Mouse (Mus musculus): ENCODE measurements around the gene Gm3336. TPM values are rescaled to one million over a fixed set of nuclear protein-coding genes. Genes with fewer than 3 reads are reported as not detected.

Gm3336 gene
- polyA plus RNA-seq, 1 experiment from 2014 or later, result 0.88 TPM

- no peak for ATAC-seq (replicated peaks; ENCODE audit: low FRiP score, low TSS enrichment, low read depth)
- peak overlapping the region; percentile 67 for H3K9ac ChIP-seq (ENCODE audit: low read length)
- H3K4me1 ChIP-seq (replicated peaks; ENCODE audit: control insufficient read depth, insufficient read depth, low read length), result peaks cover 41% of the 10 kb centered on the region
- WGBS, result 63% methylated on average over 12 of the region's 12 CpGs
- peak overlapping the region; percentile 92 for H3K27ac ChIP-seq (ENCODE audit: low read depth)
- H3K9me3 ChIP-seq (ENCODE audit: control insufficient read depth, low read length), result no peaks in the 10 kb centered on the region
- peak overlapping the region; percentile 98 for H3K4me3 ChIP-seq (ENCODE audit: low read depth, low read length)
- no peaks in the 10 kb centered on the region for H3K27me3 ChIP-seq (replicated peaks; ENCODE audit: control insufficient read depth, insufficient read depth, low read length)
- peaks cover under 1% of the 10 kb centered on the region; the same call in 1 of the 2 replicates for H3K36me3 ChIP-seq (ENCODE audit: control insufficient read depth, insufficient read depth, low read length)
- H3K4me2 ChIP-seq (ENCODE audit: low read length), result peak overlapping the region; percentile 53
- DNase-seq (ENCODE audit: low spot score), result peak; percentile 59
Observed at GRCm38 (mm10) chr8:70697366-70698250, 20.7 kb upstream of the Gm3336 start.

GRCm38 (mm10) chr8:70698310-70699109 is 19.8 kb upstream of the Gm3336 start, which contains the start of gene Jund:
Gene Jund (plus strand): TSS chr8:70698949.
- under 1% methylated on average over 67 of the region's 69 CpGs for WGBS
- Histone ChIP-seq H3K4me2 (ENCODE audit: low read length) (peak within 1 kb of the TSS; percentile 63), H3K9me3 (ENCODE audit: control insufficient read depth, low read length) (no peaks in the 10 kb centered on the region), H3K27me3 (replicated peaks; ENCODE audit: control insufficient read depth, insufficient read depth, low read length) (no peaks in the 10 kb centered on the region), H3K36me3 (ENCODE audit: control insufficient read depth, insufficient read depth, low read length) (peaks cover 9% of the 10 kb centered on the region; the same call in 1 of the 2 replicates), H3K9ac (ENCODE audit: low read length) (peak within 1 kb of the TSS; percentile 100), H3K27ac (ENCODE audit: low read depth) (peak within 1 kb of the TSS; percentile 99), H3K4me1 (replicated peaks; ENCODE audit: control insufficient read depth, insufficient read depth, low read length) (peaks cover 41% of the 10 kb centered on the region), H3K4me3 (ENCODE audit: low read depth, low read length) (peak within 1 kb of the TSS; percentile 98)
- ATAC-seq (replicated peaks; ENCODE audit: low FRiP score, low TSS enrichment, low read depth) (peak; percentile 90), DNase-seq (ENCODE audit: low spot score) (peak; percentile 100)

- WGBS, result under 1% methylated on average over 89 of the region's 89 CpGs
- H3K4me2 ChIP-seq (ENCODE audit: low read length), result peak overlapping the region; percentile 63
- H3K36me3 ChIP-seq (ENCODE audit: control insufficient read depth, insufficient read depth, low read length), result peaks cover 13% of the 10 kb centered on the region; the same call in 1 of the 2 replicates
- H3K27me3 ChIP-seq (replicated peaks; ENCODE audit: control insufficient read depth, insufficient read depth, low read length), result no peaks in the 10 kb centered on the region
- ATAC-seq (replicated peaks; ENCODE audit: low FRiP score, low TSS enrichment, low read depth), result no peak; the same call in 1 of the 2 replicates
- peak overlapping the region; percentile 99 for H3K27ac ChIP-seq (ENCODE audit: low read depth)
- peak overlapping the region; percentile 98 for H3K4me3 ChIP-seq (ENCODE audit: low read depth, low read length)
- no peak for DNase-seq (ENCODE audit: low spot score)
- H3K9ac ChIP-seq (ENCODE audit: low read length), result peak overlapping the region; percentile 100
- no peaks in the 10 kb centered on the region for H3K9me3 ChIP-seq (ENCODE audit: control insufficient read depth, low read length)
- H3K4me1 ChIP-seq (replicated peaks; ENCODE audit: control insufficient read depth, insufficient read depth, low read length), result peaks cover 41% of the 10 kb centered on the region
Observed at GRCm38 (mm10) chr8:70699116-70699833, 19.1 kb upstream of the Gm3336 start.

GRCm38 (mm10) chr8:70699834-70700554 is 18.3 kb upstream of the Gm3336 start:
- Histone ChIP-seq H3K4me2 (ENCODE audit: low read length) (peak overlapping the region; percentile 63), H3K4me1 (replicated peaks; ENCODE audit: control insufficient read depth, insufficient read depth, low read length) (peaks cover 39% of the 10 kb centered on the region), H3K9ac (ENCODE audit: low read length) (peak overlapping the region; percentile 100), H3K9me3 (ENCODE audit: control insufficient read depth, low read length) (no peaks in the 10 kb centered on the region), H3K4me3 (ENCODE audit: low read depth, low read length) (peak overlapping the region; percentile 98), H3K36me3 (ENCODE audit: control insufficient read depth, insufficient read depth, low read length) (peaks cover 13% of the 10 kb centered on the region; the same call in 1 of the 2 replicates), H3K27me3 (replicated peaks; ENCODE audit: control insufficient read depth, insufficient read depth, low read length) (no peaks in the 10 kb centered on the region), H3K27ac (ENCODE audit: low read depth) (peak overlapping the region; percentile 99)
- DNase-seq (ENCODE audit: low spot score) (peak; percentile 88), ATAC-seq (replicated peaks; ENCODE audit: low FRiP score, low TSS enrichment, low read depth) (no peak)
- WGBS, result under 1% methylated on average over 58 of the region's 59 CpGs

GRCm38 (mm10) chr8:70700555-70700922 is 17.8 kb upstream of the Gm3336 start:
- H3K4me2 ChIP-seq (ENCODE audit: low read length), result peak overlapping the region; percentile 63
- ATAC-seq (replicated peaks; ENCODE audit: low FRiP score, low TSS enrichment, low read depth) (no peak), DNase-seq (ENCODE audit: low spot score) (peak; percentile 97)
- peak overlapping the region; percentile 99 for H3K27ac ChIP-seq (ENCODE audit: low read depth)
- no peaks in the 10 kb centered on the region for H3K27me3 ChIP-seq (replicated peaks; ENCODE audit: control insufficient read depth, insufficient read depth, low read length)
- WGBS, result 0% methylated on average over 20 of the region's 20 CpGs
- peaks cover 13% of the 10 kb centered on the region; the same call in 1 of the 2 replicates for H3K36me3 ChIP-seq (ENCODE audit: control insufficient read depth, insufficient read depth, low read length)
- peak overlapping the region; percentile 98 for H3K4me3 ChIP-seq (ENCODE audit: low read depth, low read length)
- peak overlapping the region; percentile 100 for H3K9ac ChIP-seq (ENCODE audit: low read length)
- peaks cover 34% of the 10 kb centered on the region for H3K4me1 ChIP-seq (replicated peaks; ENCODE audit: control insufficient read depth, insufficient read depth, low read length)
- H3K9me3 ChIP-seq (ENCODE audit: control insufficient read depth, low read length), result no peaks in the 10 kb centered on the region

- peak; percentile 66 for DNase-seq (ENCODE audit: low spot score)
- Histone ChIP-seq H3K9ac (ENCODE audit: low read length) (peak overlapping the region; percentile 100), H3K27me3 (replicated peaks; ENCODE audit: control insufficient read depth, insufficient read depth, low read length) (no peaks in the 10 kb centered on the region), H3K4me1 (replicated peaks; ENCODE audit: control insufficient read depth, insufficient read depth, low read length) (peaks cover 27% of the 10 kb centered on the region), H3K4me2 (ENCODE audit: low read length) (peak overlapping the region; percentile 63), H3K27ac (ENCODE audit: low read depth) (peak overlapping the region; percentile 99; the same call in 1 of the 2 replicates), H3K36me3 (ENCODE audit: control insufficient read depth, insufficient read depth, low read length) (peaks cover 13% of the 10 kb centered on the region; the same call in 1 of the 2 replicates), H3K4me3 (ENCODE audit: low read depth, low read length) (peak overlapping the region; percentile 98), H3K9me3 (ENCODE audit: control insufficient read depth, low read length) (no peaks in the 10 kb centered on the region)
- no peak for ATAC-seq (replicated peaks; ENCODE audit: low FRiP score, low TSS enrichment, low read depth)
- WGBS, result 53% methylated on average over 10 of the region's 10 CpGs
Observed at GRCm38 (mm10) chr8:70701048-70701981, 17.0 kb upstream of the Gm3336 start.
